Mouse (Mus musculus) spleen, adult 2 months (tissue): ENCODE data around the gene Zfp335.

Experiments
- CTCF ChIP-seq: fragments of 200-500 bp; IDR thresholded peaks from 2 replicates; pipeline ENCODE4 v1.5.1; 2011; ENCODE audit warnings: mild to moderate bottlenecking, inconsistent platforms; ENCODE audit not compliant: insufficient read depth, insufficient read length, insufficient replicate concordance; ENCODE audit errors: extremely low read depth
- POLR2A ChIP-seq: fragments of 200-500 bp; IDR thresholded peaks from 2 replicates; pipeline ENCODE4 v1.6.1; 2011; ENCODE audit warnings: low read depth, low read length, inconsistent platforms

- peak; percentile 20; the same call in 1 of the 2 replicates for TF ChIP-seq POLR2A
- no peak for TF ChIP-seq CTCF
These were observed 1.9 kb upstream of the Zfp335 start for GRCm38 (mm10) chr2:164913428-164913786.
